Mouse (Mus musculus): Measurements from ENCODE around the gene Iscu.
A peak's percentile ranks its signal among the peaks of the same experiment; 100 is the strongest.

The Iscu gene

DNA sequence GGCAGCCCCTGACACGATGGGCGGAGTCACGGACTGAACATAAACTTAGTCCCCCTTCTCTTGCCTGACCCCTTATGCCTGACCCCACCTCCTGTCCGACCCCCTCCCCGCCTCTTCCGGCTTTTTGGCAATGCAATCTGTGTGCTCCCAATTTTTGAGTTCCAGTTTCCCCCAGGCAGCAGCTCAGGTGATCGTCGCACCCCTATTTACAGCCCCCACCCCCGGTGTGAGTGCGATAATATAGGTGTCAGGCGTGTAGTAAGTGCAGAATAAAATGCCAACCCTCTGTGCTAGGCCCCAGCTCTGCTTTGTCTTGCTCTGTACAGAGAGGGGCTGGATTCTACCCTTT is 42.5 kb downstream of the Iscu start:
- DNase-seq (ENCODE audit: low read depth, low spot score) = no peak

DNA sequence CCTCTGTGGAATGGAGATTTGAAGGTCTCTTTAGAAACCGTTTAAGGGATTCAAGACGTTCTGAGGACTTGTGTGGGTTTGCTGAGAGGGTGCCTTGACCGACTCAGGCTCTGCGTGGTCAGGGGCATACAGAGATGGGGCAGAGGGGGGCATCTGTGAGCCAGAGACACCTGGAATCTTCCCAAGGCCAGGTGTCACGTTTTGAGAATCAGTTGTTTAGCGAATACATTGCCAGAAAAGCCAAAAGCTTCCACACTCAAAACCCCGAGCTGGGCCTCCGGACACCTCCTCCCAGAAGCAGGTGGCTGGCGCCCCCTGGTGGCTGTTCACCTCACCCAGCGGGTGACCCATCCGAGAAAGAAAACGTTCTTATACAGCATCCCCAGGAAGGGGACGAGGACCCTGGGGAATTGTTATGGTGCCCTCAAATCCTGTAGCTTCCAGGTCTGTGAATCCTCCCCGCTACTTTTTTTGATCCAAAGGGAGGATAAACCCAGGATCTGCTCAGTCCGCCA is 43.1 kb downstream of the Iscu start:
- DNase-seq (ENCODE audit: low read depth, low spot score) = peak; percentile 44

DNA sequence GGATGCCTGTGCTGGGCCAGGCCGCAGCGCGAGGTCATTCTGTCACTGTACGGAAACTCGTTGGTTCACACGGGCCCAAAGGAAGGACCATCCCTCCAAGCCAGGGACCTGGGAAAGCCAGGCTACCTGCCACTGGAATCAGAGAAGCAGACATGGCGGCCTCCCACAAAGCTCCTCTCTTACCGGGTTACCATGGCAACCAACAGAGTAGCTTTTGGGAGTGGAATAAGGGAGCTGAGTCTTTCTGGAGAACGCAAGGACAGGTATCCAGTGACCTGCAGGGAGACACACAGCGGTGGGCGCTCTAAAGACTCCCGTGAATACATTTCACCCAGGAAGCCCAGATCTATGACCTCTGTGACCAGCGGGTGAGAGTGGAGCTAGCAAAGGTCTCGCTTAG is 46.0 kb downstream of the Iscu start:
- no peak for DNase-seq (ENCODE audit: low read depth, low spot score)

DNA sequence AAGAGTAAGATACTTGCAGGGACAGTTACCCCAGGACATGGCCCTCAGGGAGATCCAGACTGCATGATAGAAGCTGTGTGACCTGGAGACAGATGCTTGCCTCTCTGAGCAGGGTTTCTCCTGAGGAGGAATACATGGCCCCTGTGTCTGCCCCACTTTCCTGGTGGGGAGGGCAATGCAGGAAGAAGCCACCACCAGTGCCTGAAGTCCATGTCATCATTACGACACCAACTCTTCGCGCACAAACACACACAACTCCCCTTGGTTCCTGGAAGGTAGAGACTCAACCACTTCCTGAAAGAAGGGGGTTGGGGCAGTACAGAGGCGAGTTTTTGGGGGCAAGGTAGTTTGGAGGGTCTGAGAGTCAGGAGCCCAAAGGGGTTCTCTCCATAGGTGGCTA is 51.7 kb downstream of the Iscu start:
- DNase-seq (ENCODE audit: low read depth, low spot score) = no peak

DNA sequence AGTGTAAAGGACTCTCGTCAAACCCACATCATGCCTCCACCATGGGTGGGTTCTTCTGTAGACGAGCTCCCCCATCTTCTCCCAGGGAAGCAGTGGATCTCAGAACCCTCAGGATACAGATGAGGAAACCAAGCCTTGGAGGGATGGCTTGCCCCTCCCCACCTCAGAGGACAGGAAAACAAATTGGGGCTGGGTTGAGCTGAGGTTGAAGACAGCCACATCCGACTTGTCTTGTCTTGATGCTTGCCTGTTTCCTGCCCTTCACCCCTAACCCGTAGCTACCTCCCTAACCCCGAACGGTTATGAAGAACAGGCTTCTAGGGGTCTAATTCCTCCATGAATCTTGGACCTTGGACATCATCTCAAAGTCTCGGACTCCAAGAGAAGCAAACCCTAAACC is 53.0 kb downstream of the Iscu start:
- no peak for DNase-seq (ENCODE audit: low read depth, low spot score)

DNA sequence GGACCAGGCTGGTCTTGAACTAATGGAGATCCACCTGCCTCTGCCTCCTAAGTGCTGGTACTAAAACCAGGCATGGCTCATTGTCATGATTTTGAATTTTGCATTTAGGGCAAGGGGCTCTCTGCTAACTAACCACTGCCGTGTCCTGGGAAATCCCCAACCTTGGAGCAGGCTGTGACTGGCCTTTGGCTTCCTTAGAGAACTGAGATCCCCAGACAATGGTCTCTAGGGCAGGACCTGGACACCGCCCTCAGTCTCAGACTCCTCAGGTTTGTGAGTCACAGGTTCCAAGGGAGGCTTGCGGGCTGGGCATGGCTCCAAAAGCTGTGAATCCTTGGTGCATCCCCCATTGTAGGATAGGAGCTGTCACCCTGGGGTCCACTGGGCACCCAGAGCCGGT is 54.1 kb downstream of the Iscu start:
- DNase-seq (ENCODE audit: low read depth, low spot score) = no peak

All from retina, adult 2 months (tissue).